Mouse (Mus musculus) liver, adult 2 months (tissue): ENCODE results near the gene Gm826.

Experiments
- CTCF ChIP-seq: fragments of 200-500 bp; IDR thresholded peaks from 2 replicates; pipeline ENCODE4 v1.5.1; 2011; ENCODE audit warnings: low read depth, low read length, control low read depth
- POLR2A ChIP-seq: fragments of 200-500 bp; IDR thresholded peaks from 2 replicates; pipeline ENCODE4 v1.6.1; 2011; ENCODE audit warnings: low read length, control low read depth; ENCODE audit not compliant: insufficient read depth; ENCODE audit errors: extremely low read depth

GRCm38 (mm10) chr2:160366111-160366979 is 32.4 kb upstream of the Gm826 start:
- no peak for TF ChIP-seq CTCF
- 0 out of 2 replicates have a peak, but pooled peaks have one; percentile 25 for TF ChIP-seq POLR2A
